Mouse (Mus musculus) testis, adult 2 months (tissue): ENCODE measurements around the gene Calm1.

Experiments used
- CTCF ChIP-seq: fragments of 200-500 bp; IDR thresholded peaks from 2 replicates; pipeline ENCODE4 v1.5.1; 2012; ENCODE audit warnings: low read depth, mild to moderate bottlenecking, inconsistent platforms, low read length, moderate library complexity; ENCODE audit not compliant: control insufficient read depth, insufficient read depth, insufficient replicate concordance
- POLR2A ChIP-seq: fragments of 200-500 bp; IDR thresholded peaks from 2 replicates; pipeline ENCODE4 v1.6.1; 2012; ENCODE audit warnings: low read depth, mild to moderate bottlenecking, inconsistent platforms, low read length, moderate library complexity; ENCODE audit not compliant: control insufficient read depth

- TF ChIP-seq CTCF (no peak), POLR2A (no peak)
Measured at GRCm38 (mm10) chr12:100194181-100194580, 5.1 kb upstream of the Calm1 start.
